Mouse (Mus musculus): ENCODE data around the gene Adh1. TPM values are rescaled to one million over a fixed set of nuclear protein-coding genes. Genes with fewer than 3 reads are reported as not detected.

The Adh1 gene
- polyA plus RNA-seq, 1 experiment from 2014 or later = 6.5 TPM

DNA sequence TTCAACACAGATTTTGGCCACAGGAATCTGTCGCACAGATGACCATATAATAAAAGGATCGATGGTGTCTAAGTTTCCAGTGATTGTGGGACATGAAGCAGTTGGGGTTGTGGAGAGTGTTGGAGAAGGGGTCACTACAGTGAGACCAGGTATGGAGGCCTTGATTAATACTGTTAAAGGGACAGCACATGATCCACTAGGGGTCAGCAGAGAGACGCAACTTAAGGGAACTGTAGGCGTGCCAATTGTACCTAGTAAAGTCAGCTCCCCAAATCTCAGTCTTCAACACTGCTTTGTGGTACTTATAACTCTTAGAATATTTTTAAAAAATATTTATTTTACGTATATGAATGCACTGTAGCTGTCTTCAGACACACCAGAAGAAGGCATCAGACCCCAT lies 37.8 kb upstream of the Adh1 start:
- Histone ChIP-seq H3K9me3 (ENCODE audit: control insufficient read depth, low read length) (no peaks in the 10 kb centered on the region), H3K4me2 (ENCODE audit: low read length) (no peak overlapping the region), H3K27me3 (ENCODE audit: control insufficient read depth, insufficient read depth, low read length) (no peaks in the 10 kb centered on the region), H3K27ac (replicated peaks in 1 of 2; ENCODE audit: control insufficient read depth in 1 of 2, insufficient read depth in 1 of 2, low read depth in 2 of 2, low read length in 2 of 2) (no peak overlapping the region), H3K36me3 (ENCODE audit: control insufficient read depth, insufficient read depth, low read length) (no peaks in the 10 kb centered on the region), H3K9ac (ENCODE audit: low read length) (no peak overlapping the region), H3K4me3 (ENCODE audit: control insufficient read depth in 1 of 2, insufficient read depth in 1 of 2, low read depth in 1 of 2, low read length in 2 of 2) (no peak overlapping the region), H3K4me1 (ENCODE audit: control insufficient read depth in 2 of 2, insufficient read depth in 2 of 2, low read length in 2 of 2) (no peaks in the 10 kb centered on the region; a peak in 1 of 4 replicates)
- ATAC-seq (ENCODE audit: insufficient number of reproducible peaks, insufficient read depth, low FRiP score, low read depth) = no peak
- 40% methylated on average over 5 of the region's 5 CpGs for WGBS

DNA sequence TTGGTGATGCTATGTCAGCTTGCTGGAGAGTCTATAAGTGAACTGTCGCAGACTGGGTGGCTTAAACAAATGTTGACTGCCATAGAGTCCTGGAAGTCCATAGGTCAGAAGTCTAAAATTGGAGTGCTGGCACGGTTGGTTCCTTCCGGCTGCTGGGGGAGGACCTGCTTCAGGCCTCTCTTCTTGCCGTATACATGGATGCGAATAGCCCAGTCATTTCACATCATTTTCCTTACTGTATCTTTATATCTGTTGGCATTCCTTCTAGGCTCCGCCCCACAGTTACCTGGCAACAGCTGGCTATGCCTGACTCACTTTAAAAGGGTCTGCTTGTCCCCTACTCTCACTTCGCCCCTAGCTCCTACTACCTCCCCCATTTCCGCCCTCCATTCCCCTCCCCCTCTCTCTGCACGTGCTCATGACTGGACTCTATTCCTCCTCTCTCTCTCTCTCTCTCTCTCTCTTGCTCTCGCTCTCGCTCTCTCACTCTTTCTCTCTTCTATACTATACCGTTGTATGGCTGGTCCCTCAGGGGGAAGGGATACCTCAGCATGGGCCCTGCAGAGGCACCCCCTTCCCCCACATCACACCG lies 36.3 kb upstream of the Adh1 start:
- no peak for ATAC-seq (ENCODE audit: insufficient number of reproducible peaks, insufficient read depth, low FRiP score, low read depth)
- Histone ChIP-seq H3K4me1 (ENCODE audit: control insufficient read depth in 2 of 2, insufficient read depth in 2 of 2, low read length in 2 of 2) (no peaks in the 10 kb centered on the region; a peak in 1 of 4 replicates), H3K9me3 (ENCODE audit: control insufficient read depth, low read length) (no peaks in the 10 kb centered on the region), H3K4me2 (ENCODE audit: low read length) (no peak overlapping the region), H3K27ac (replicated peaks in 1 of 2; ENCODE audit: control insufficient read depth in 1 of 2, insufficient read depth in 1 of 2, low read depth in 2 of 2, low read length in 2 of 2) (no peak overlapping the region), H3K36me3 (ENCODE audit: control insufficient read depth, insufficient read depth, low read length) (no peaks in the 10 kb centered on the region), H3K4me3 (ENCODE audit: control insufficient read depth in 1 of 2, insufficient read depth in 1 of 2, low read depth in 1 of 2, low read length in 2 of 2) (no peak overlapping the region), H3K9ac (ENCODE audit: low read length) (no peak overlapping the region), H3K27me3 (ENCODE audit: control insufficient read depth, insufficient read depth, low read length) (no peaks in the 10 kb centered on the region)
- 79% methylated on average over 13 of the region's 13 CpGs for WGBS

DNA sequence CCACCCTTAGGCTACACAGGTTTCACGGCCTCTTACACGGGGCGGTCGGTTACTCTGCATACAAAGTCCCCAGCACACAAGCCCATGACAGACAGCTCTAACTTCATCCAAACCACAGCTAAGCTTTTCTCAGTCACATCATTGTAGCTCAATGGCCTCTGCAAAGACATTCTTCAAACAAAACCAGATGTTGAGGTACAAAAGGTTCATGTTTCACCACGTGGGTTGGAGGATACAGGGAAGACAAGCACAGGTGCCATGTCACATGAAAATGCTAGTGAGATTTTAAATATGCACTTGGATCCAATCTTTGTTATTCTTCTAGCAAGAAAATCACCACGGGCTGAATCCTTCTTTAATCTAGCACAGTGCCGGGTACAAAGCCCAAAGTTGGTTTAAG lies 35.5 kb upstream of the Adh1 start:
- 77% methylated on average over 6 of the region's 7 CpGs for WGBS
- no peaks in the 10 kb centered on the region for H3K27me3 ChIP-seq (ENCODE audit: control insufficient read depth, insufficient read depth, low read length)
- no peak for ATAC-seq (ENCODE audit: insufficient number of reproducible peaks, insufficient read depth, low FRiP score, low read depth)

DNA sequence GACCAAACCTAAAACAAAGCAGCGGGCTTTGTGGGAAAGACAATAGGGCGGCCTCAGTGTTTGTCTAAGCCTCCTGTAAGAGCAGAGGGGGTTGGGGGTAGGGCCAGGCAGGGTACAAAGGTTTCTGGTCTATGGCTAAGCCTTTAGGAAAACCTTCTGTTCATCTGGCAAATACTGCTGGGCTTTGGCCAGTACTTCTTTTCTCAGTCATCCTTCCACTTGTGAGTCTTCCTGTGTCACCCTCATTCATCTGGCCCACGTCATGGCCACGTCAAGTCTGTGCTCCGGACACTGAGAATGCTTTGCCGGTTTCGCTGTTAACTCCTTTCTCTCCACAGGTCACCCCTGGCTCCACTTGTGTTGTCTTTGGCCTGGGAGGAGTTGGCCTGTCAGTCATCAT lies 34.9 kb upstream of the Adh1 start:
- no peak for ATAC-seq (ENCODE audit: insufficient number of reproducible peaks, insufficient read depth, low FRiP score, low read depth)
- H3K4me3 ChIP-seq (ENCODE audit: control insufficient read depth in 1 of 2, insufficient read depth in 1 of 2, low read depth in 1 of 2, low read length in 2 of 2) = no peak overlapping the region
- H3K36me3 ChIP-seq (ENCODE audit: control insufficient read depth, insufficient read depth, low read length) = no peaks in the 10 kb centered on the region
- H3K9ac ChIP-seq (ENCODE audit: low read length) = no peak overlapping the region
- no peaks in the 10 kb centered on the region for H3K27me3 ChIP-seq (ENCODE audit: control insufficient read depth, insufficient read depth, low read length)
- H3K4me1 ChIP-seq (ENCODE audit: control insufficient read depth in 2 of 2, insufficient read depth in 2 of 2, low read length in 2 of 2) = no peaks in the 10 kb centered on the region; a peak in 1 of 4 replicates
- 44% methylated on average over 7 of the region's 7 CpGs for WGBS
- no peak overlapping the region for H3K4me2 ChIP-seq (ENCODE audit: low read length)
- no peaks in the 10 kb centered on the region for H3K9me3 ChIP-seq (ENCODE audit: control insufficient read depth, low read length)
- no peak overlapping the region for H3K27ac ChIP-seq (replicated peaks in 1 of 2; ENCODE audit: control insufficient read depth in 1 of 2, insufficient read depth in 1 of 2, low read depth in 2 of 2, low read length in 2 of 2)

More for the DNA sequence above, 35.5 kb upstream of the Adh1 start:
- Histone ChIP-seq H3K9me3 (ENCODE audit: control insufficient read depth, low read length) (no peaks in the 10 kb centered on the region), H3K27ac (replicated peaks in 1 of 2; ENCODE audit: control insufficient read depth in 1 of 2, insufficient read depth in 1 of 2, low read depth in 2 of 2, low read length in 2 of 2) (no peak overlapping the region), H3K4me2 (ENCODE audit: low read length) (no peak overlapping the region), H3K9ac (ENCODE audit: low read length) (no peak overlapping the region), H3K36me3 (ENCODE audit: control insufficient read depth, insufficient read depth, low read length) (no peaks in the 10 kb centered on the region), H3K4me1 (ENCODE audit: control insufficient read depth in 2 of 2, insufficient read depth in 2 of 2, low read length in 2 of 2) (no peaks in the 10 kb centered on the region; a peak in 1 of 4 replicates), H3K4me3 (ENCODE audit: control insufficient read depth in 1 of 2, insufficient read depth in 1 of 2, low read depth in 1 of 2, low read length in 2 of 2) (no peak overlapping the region)

DNA sequence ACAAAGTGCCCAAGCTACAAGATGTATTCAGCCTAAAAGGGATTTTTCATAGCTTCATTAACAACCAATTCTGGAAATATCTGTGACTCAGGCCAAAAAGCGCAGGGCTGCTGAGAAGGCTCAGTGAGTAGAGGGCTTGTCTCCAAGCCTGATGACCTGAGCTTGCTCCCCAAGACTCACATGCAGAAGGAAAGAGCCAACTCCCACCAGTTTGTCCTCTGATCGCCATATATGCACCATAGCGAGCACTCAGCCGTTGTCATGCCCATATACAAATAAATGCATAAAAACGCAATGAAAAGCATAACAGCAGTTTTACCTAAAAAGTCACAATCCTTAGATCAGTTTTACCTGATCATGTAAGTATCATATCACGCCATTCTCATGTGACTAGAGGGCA lies 34.3 kb upstream of the Adh1 start:
- no peaks in the 10 kb centered on the region for H3K9me3 ChIP-seq (ENCODE audit: control insufficient read depth, low read length)
- H3K4me1 ChIP-seq (ENCODE audit: control insufficient read depth in 2 of 2, insufficient read depth in 2 of 2, low read length in 2 of 2) = no peaks in the 10 kb centered on the region; a peak in 1 of 4 replicates
- H3K36me3 ChIP-seq (ENCODE audit: control insufficient read depth, insufficient read depth, low read length) = no peaks in the 10 kb centered on the region
- no peak overlapping the region for H3K4me3 ChIP-seq (ENCODE audit: control insufficient read depth in 1 of 2, insufficient read depth in 1 of 2, low read depth in 1 of 2, low read length in 2 of 2)
- ATAC-seq (ENCODE audit: insufficient number of reproducible peaks, insufficient read depth, low FRiP score, low read depth) = no peak
- WGBS = 92% methylated on average over 6 of the region's 6 CpGs
- no peak overlapping the region for H3K9ac ChIP-seq (ENCODE audit: low read length)
- no peak overlapping the region for H3K27ac ChIP-seq (replicated peaks in 1 of 2; ENCODE audit: control insufficient read depth in 1 of 2, insufficient read depth in 1 of 2, low read depth in 2 of 2, low read length in 2 of 2)
- H3K4me2 ChIP-seq (ENCODE audit: low read length) = no peak overlapping the region
- H3K27me3 ChIP-seq (ENCODE audit: control insufficient read depth, insufficient read depth, low read length) = no peaks in the 10 kb centered on the region

DNA sequence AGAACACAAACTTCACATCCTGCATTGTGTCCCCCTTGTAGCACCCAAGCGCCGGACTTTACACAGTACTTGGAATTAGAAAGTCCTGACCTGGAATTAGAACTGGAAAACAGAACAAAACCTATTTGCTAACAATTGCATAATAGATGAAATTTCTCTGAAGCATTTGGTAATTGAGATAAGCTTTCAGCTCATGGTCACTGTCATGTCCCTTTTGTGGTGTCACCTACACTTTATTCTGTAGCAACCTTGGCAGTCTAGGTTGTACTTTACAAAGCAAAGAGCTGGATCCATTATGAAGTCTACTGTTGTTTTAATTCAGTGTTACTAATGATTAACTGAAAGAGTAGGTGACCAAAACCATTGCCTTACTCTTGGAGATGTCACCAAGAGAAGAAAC lies 33.7 kb upstream of the Adh1 start:
- Histone ChIP-seq H3K4me2 (ENCODE audit: low read length) (no peak overlapping the region), H3K4me1 (ENCODE audit: control insufficient read depth in 2 of 2, insufficient read depth in 2 of 2, low read length in 2 of 2) (no peaks in the 10 kb centered on the region; a peak in 1 of 4 replicates), H3K4me3 (ENCODE audit: control insufficient read depth in 1 of 2, insufficient read depth in 1 of 2, low read depth in 1 of 2, low read length in 2 of 2) (no peak overlapping the region), H3K36me3 (ENCODE audit: control insufficient read depth, insufficient read depth, low read length) (no peaks in the 10 kb centered on the region), H3K27ac (replicated peaks in 1 of 2; ENCODE audit: control insufficient read depth in 1 of 2, insufficient read depth in 1 of 2, low read depth in 2 of 2, low read length in 2 of 2) (no peak overlapping the region), H3K9me3 (ENCODE audit: control insufficient read depth, low read length) (no peaks in the 10 kb centered on the region), H3K9ac (ENCODE audit: low read length) (no peak overlapping the region), H3K27me3 (ENCODE audit: control insufficient read depth, insufficient read depth, low read length) (no peaks in the 10 kb centered on the region)
- ATAC-seq (ENCODE audit: insufficient number of reproducible peaks, insufficient read depth, low FRiP score, low read depth) = no peak
- 89% methylated on average over 2 of the region's 2 CpGs for WGBS

DNA sequence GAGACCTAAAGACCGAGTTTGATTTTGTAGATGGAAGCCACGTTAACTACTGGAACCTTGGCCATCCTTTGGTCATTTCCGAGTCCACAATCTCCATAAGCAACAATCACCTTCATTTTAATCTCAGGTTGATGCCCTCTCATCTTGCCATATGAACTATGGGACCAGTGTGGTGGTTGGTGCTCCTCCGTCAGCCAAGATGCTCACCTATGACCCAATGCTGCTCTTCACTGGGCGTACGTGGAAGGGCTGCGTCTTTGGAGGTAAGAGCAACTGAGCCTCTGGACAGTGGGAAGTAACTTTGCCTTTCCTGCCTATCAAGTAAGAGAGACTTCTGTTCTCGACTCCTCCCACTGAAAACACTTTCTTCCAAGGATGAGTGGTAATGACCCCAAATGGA lies 33.0 kb upstream of the Adh1 start:
- H3K4me1 ChIP-seq (ENCODE audit: control insufficient read depth in 2 of 2, insufficient read depth in 2 of 2, low read length in 2 of 2) = no peaks in the 10 kb centered on the region; a peak in 1 of 4 replicates
- no peak overlapping the region for H3K4me2 ChIP-seq (ENCODE audit: low read length)
- no peak for ATAC-seq (ENCODE audit: insufficient number of reproducible peaks, insufficient read depth, low FRiP score, low read depth)
- H3K36me3 ChIP-seq (ENCODE audit: control insufficient read depth, insufficient read depth, low read length) = no peaks in the 10 kb centered on the region
- H3K9me3 ChIP-seq (ENCODE audit: control insufficient read depth, low read length) = no peaks in the 10 kb centered on the region
- no peak overlapping the region for H3K9ac ChIP-seq (ENCODE audit: low read length)
- no peak overlapping the region for H3K27ac ChIP-seq (replicated peaks in 1 of 2; ENCODE audit: control insufficient read depth in 1 of 2, insufficient read depth in 1 of 2, low read depth in 2 of 2, low read length in 2 of 2)
- 85% methylated on average over 8 of the region's 8 CpGs for WGBS
- no peak overlapping the region for H3K4me3 ChIP-seq (ENCODE audit: control insufficient read depth in 1 of 2, insufficient read depth in 1 of 2, low read depth in 1 of 2, low read length in 2 of 2)
- H3K27me3 ChIP-seq (ENCODE audit: control insufficient read depth, insufficient read depth, low read length) = no peaks in the 10 kb centered on the region

DNA sequence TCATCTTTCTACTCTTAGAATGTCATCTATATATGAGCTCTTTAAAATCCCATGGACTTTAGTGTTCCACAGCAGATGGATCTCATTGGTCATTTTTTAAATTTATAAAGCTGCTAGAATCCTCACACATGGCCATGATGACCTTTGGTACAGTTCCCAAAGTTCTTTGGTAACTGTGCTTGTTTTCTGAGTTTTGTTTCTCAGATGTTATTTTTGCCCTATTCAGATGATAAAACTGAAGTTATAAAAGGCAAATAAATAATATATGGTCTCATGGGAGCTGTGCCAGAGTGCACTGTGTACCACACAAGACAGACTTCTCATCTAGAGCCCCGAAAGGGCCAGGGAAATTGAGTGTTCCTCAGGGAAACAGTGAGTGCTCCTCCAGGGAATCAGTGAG lies 31.3 kb upstream of the Adh1 start:
- H3K4me2 ChIP-seq (ENCODE audit: low read length) = no peak overlapping the region
- ATAC-seq (ENCODE audit: insufficient number of reproducible peaks, insufficient read depth, low FRiP score, low read depth) = no peak
- H3K4me1 ChIP-seq (ENCODE audit: control insufficient read depth in 2 of 2, insufficient read depth in 2 of 2, low read length in 2 of 2) = no peaks in the 10 kb centered on the region; a peak in 1 of 4 replicates
- H3K36me3 ChIP-seq (ENCODE audit: control insufficient read depth, insufficient read depth, low read length) = no peaks in the 10 kb centered on the region
- 97% methylated on average over 1 of the region's 1 CpGs for WGBS
- H3K9me3 ChIP-seq (ENCODE audit: control insufficient read depth, low read length) = no peaks in the 10 kb centered on the region
- H3K9ac ChIP-seq (ENCODE audit: low read length) = no peak overlapping the region
- H3K27me3 ChIP-seq (ENCODE audit: control insufficient read depth, insufficient read depth, low read length) = no peaks in the 10 kb centered on the region
- H3K4me3 ChIP-seq (ENCODE audit: control insufficient read depth in 1 of 2, insufficient read depth in 1 of 2, low read depth in 1 of 2, low read length in 2 of 2) = no peak overlapping the region
- no peak overlapping the region for H3K27ac ChIP-seq (replicated peaks in 1 of 2; ENCODE audit: control insufficient read depth in 1 of 2, insufficient read depth in 1 of 2, low read depth in 2 of 2, low read length in 2 of 2)

Measured in heart, embryonic 14.5 days (tissue).